ENCODE assay signal across 10 mouse cellular contexts in the genomic region with DNA sequence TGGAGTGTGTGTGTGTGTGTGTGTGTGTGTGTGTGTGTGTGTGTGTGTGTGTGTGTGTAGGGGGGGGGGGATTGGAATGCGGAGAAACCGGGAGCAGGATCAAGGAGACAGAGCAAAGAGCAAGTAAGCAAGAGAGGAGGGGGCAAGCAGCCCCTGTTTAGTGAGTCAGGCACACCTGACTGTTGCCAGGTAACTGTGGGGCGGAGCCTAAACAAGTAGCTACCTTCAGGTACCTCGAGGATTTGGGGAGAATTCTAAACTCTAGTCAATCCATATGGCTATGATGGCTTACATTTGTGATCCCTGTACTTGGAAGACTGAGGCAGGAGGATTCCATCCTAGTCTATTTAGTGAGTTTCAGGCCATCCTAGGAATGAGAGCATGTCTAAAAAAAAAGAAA. TPM values are rescaled to one million over a fixed set of nuclear protein-coding genes. Genes with fewer than 3 reads are reported as not detected.
DNase-seq lines count a peak whose midpoint lies in the region; ATAC-seq lines count a peak whose summit lies in the region.
"Had no signal": no experiment of that assay in that cellular context is flagged by ENCODE, and none has a peak within 500 bp of the region (broad histone marks: within the 10 kb centered on the region; RNA-seq: fewer than 3 reads in every experiment).

No protein-coding gene starts in this region.

- WGBS in kidney, embryonic 15.5 days: 41% methylated on average over 2 of the region's 4 CpGs
- WGBS in hindbrain, embryonic 16.5 days: 33% methylated on average over 4 of the region's 4 CpGs

- H3K9me3 ChIP-seq in kidney, embryonic 15.5 days (replicated peaks): no peaks in the 10 kb centered on the region
- no peaks in the 10 kb centered on the region for H3K9me3 ChIP-seq in hindbrain, embryonic 16.5 days (ENCODE audit: control insufficient read depth, low read length)
- H3K9me3 ChIP-seq: stomach, embryonic 15.5 days had no signal

- no peak for ATAC-seq in CD4-positive, CD25-positive, alpha-beta regulatory T cell, adult 4 months
- no peak for ATAC-seq in kidney, embryonic 15.5 days (replicated peaks; ENCODE audit: low FRiP score)
- ATAC-seq in hindbrain, embryonic 16.5 days: 0 out of 2 replicates have a peak, but pooled peaks have one; percentile 15

- peak; percentile 60 for DNase-seq in CD4-positive, CD25-positive, alpha-beta regulatory T cell, adult 2 months (ENCODE audit: low read depth, low spot score)
- DNase-seq in kidney, adult 8-10 months: no peak
- DNase-seq in ES-CJ7 (ENCODE audit: low read depth, low spot score): peak; percentile 21
- DNase-seq in c-Kit-positive CD71-positive TER-119-positive erythroid progenitor cells, embryonic 14.5 days (ENCODE audit: low spot score): no peak
- DNase-seq in cerebellum, adult 18-20 months: no peak

- H3K27me3 ChIP-seq in kidney, embryonic 15.5 days: no peaks in the 10 kb centered on the region
- H3K27me3 ChIP-seq in hindbrain, embryonic 16.5 days (replicated peaks; ENCODE audit: control insufficient read depth, insufficient read depth, low read length): no peaks in the 10 kb centered on the region
- H3K27me3 ChIP-seq: stomach, embryonic 15.5 days had no signal

- 0 out of 2 replicates have a peak overlapping the region, but pooled peaks have one; percentile 33 for H3K4me2 ChIP-seq in kidney, embryonic 15.5 days
- no peak overlapping the region for H3K4me2 ChIP-seq in hindbrain, embryonic 16.5 days (ENCODE audit: low read length)

- peaks cover 31% of the 10 kb centered on the region for H3K4me1 ChIP-seq in kidney, embryonic 15.5 days
- peaks cover 16% of the 10 kb centered on the region for H3K4me1 ChIP-seq in hindbrain, embryonic 16.5 days (ENCODE audit: control insufficient read depth, insufficient read depth, low read depth, low read length)

- H3K4me3 ChIP-seq in kidney, embryonic 15.5 days (replicated peaks): no peak overlapping the region
- H3K4me3 ChIP-seq in hindbrain, embryonic 16.5 days (ENCODE audit: low read length): no peak overlapping the region
- H3K4me3 ChIP-seq: stomach, embryonic 15.5 days had no signal

- no peaks in the 10 kb centered on the region for H3K36me3 ChIP-seq in kidney, embryonic 15.5 days
- H3K36me3 ChIP-seq in hindbrain, embryonic 16.5 days (ENCODE audit: control insufficient read depth, insufficient read depth, low read length): no peaks in the 10 kb centered on the region
- H3K36me3 ChIP-seq: stomach, embryonic 15.5 days had no signal

- no peak overlapping the region for H3K9ac ChIP-seq in kidney, embryonic 15.5 days
- no peak overlapping the region for H3K9ac ChIP-seq in hindbrain, embryonic 16.5 days (ENCODE audit: low read depth, low read length)
- H3K9ac ChIP-seq: stomach, embryonic 15.5 days had no signal

- H3K27ac ChIP-seq in kidney, embryonic 15.5 days: no peak overlapping the region
- H3K27ac ChIP-seq in hindbrain, embryonic 16.5 days (ENCODE audit: low read depth, low read length): no peak overlapping the region
- H3K27ac ChIP-seq: macrophage; stomach, embryonic 15.5 days had no signal

RNA-seq across cellular contexts. Expression of a gene that starts 22.1 kb away (rescaled TPM):
- polyA plus RNA-seq in CD4-positive, CD25-positive, alpha-beta regulatory T cell, adult 4 months (2017; shearing (Covaris generic)): 100 to 1,000 TPM; 228 to 281 TPM
- polyA plus RNA-seq in kidney, embryonic 15.5 days (2015; fragmentation: Nextera tagmentation; extraction: Ambion mirVana): 2.7 and 2.8 TPM in 2 replicates
- 19.1 and 22.8 TPM in 2 replicates for polyA plus RNA-seq in hindbrain, embryonic 16.5 days (2015; fragmentation: Nextera tagmentation; extraction: Ambion mirVana)

Comparison
In these comparisons a context has a peak if more than half of its experiments do, and no peak if none do; other contexts are left out.
1. DNase-seq: peak in CD4-positive, CD25-positive, alpha-beta regulatory T cell, adult 2 months (single experiment) and ES-CJ7 (single experiment); none in kidney, adult 8-10 months (0 of 2), c-Kit-positive CD71-positive TER-119-positive erythroid progenitor cells, embryonic 14.5 days (single experiment) and cerebellum, adult 18-20 months (0 of 2).